Mouse (Mus musculus) testis, adult 2 months (tissue): ENCODE data around the gene Ankrd45.

Experiments used
- CTCF ChIP-seq: fragments of 200-500 bp; IDR thresholded peaks from 2 replicates; pipeline ENCODE4 v1.5.1; 2012; ENCODE audit warnings: low read depth, mild to moderate bottlenecking, inconsistent platforms, low read length, moderate library complexity; ENCODE audit not compliant: control insufficient read depth, insufficient read depth, insufficient replicate concordance
- POLR2A ChIP-seq: fragments of 200-500 bp; IDR thresholded peaks from 2 replicates; pipeline ENCODE4 v1.6.1; 2012; ENCODE audit warnings: low read depth, mild to moderate bottlenecking, inconsistent platforms, low read length, moderate library complexity; ENCODE audit not compliant: control insufficient read depth

GRCm38 (mm10) chr1:161122661-161123418 lies 19.7 kb upstream of the Ankrd45 start:
- TF ChIP-seq POLR2A (no peak), CTCF (no peak)
